Mouse (Mus musculus) olfactory bulb, adult 2 months (tissue): Measurements from ENCODE around the gene Myoz1.

Source experiments
- CTCF ChIP-seq: fragments of 200-500 bp; IDR thresholded peaks from 2 replicates; pipeline ENCODE4 v1.5.1; 2012; ENCODE audit warnings: low read depth, mild to moderate bottlenecking, low read length, moderate library complexity; ENCODE audit not compliant: insufficient read depth
- POLR2A ChIP-seq: fragments of 200-500 bp; IDR thresholded peaks from 2 replicates; pipeline ENCODE4 v1.6.1; 2012; ENCODE audit warnings: mild to moderate bottlenecking, low read depth, low read length, moderate library complexity; ENCODE audit not compliant: insufficient read depth

DNA sequence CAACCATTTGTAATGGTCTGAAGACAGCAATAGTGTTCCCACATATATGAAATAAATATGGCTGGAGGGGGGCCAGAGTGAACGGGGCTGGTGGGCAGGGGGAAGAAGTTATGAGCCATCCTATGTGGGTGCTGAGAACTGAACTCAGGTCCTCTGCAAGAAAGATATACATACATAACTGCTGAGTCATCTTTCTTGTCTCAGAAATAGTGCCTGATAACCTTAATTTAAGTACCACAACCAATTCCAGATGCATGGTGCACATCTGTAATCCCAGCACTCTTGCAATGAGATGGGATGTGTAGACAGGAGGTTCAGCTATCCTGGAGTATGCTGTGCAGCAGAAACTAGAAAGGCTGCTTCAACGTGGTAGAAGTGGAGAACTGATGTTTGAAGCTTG is 25.4 kb upstream of the Myoz1 start:
- TF ChIP-seq CTCF = no peak
- no peak for TF ChIP-seq POLR2A
